Mouse (Mus musculus) MEL (cell line): Measurements from ENCODE around the gene Tas2r119. TPM values are rescaled to one million over a fixed set of nuclear protein-coding genes. Genes with fewer than 3 reads are reported as not detected.

ENCODE experiments used
- DNase-seq: peaks from one replicate; pipeline ENCODE4 v3.0.0; 2011; ENCODE audit warnings: low read depth, low spot score
- H3K27ac ChIP-seq: 2 replicates; pipeline ENCODE4 v1.5.1; 2012; ENCODE audit warnings: low read depth, mild to moderate bottlenecking, control low read depth, low read length, moderate library complexity; ENCODE audit not compliant: control insufficient read depth
- H3K27me3 ChIP-seq, 2 experiments: fragments of 150-350 bp in 1 of 2; sonication (generic) in 1 of 2; 2 replicates each; pipeline ENCODE4 v1.6.1; 2012; ENCODE audit warnings: low read length in 2 of 2, mild to moderate bottlenecking in 2 of 2, improper control_type of control experiment in 1 of 2, moderate library complexity in 1 of 2; ENCODE audit not compliant: insufficient read depth in 2 of 2, control insufficient read depth in 1 of 2
- H3K36me3 ChIP-seq, 2 experiments: 2 replicates each; pipeline ENCODE4 v1.6.1; 2012 to 2014; ENCODE audit warnings: low read length in 2 of 2, improper control_type of control experiment in 1 of 2, inconsistent platforms in 1 of 2, mild to moderate bottlenecking in 1 of 2; ENCODE audit not compliant: insufficient read depth in 2 of 2, control insufficient read depth in 1 of 2
- H3K4me1 ChIP-seq, 2 experiments: fragments of 150-350 bp in 1 of 2; sonication (generic) in 1 of 2; 2 replicates each; pipeline ENCODE4 v1.6.1; 2012; ENCODE audit warnings: low read length in 2 of 2, improper control_type of control experiment in 1 of 2, mild to moderate bottlenecking in 1 of 2; ENCODE audit not compliant: insufficient read depth in 2 of 2, control insufficient read depth in 1 of 2
- H3K4me3 ChIP-seq, 2 experiments: fragments of 150-350 bp in 1 of 2; sonication (generic) in 1 of 2; 2 replicates each; pipeline ENCODE4 v1.5.1; 2012; ENCODE audit warnings: low read depth in 2 of 2, low read length in 2 of 2, mild to moderate bottlenecking in 2 of 2, moderate library complexity in 2 of 2, control low read depth in 1 of 2, improper control_type of control experiment in 1 of 2; ENCODE audit not compliant: control insufficient read depth in 1 of 2, insufficient read depth in 1 of 2
- H3K79me2 ChIP-seq: 2 replicates; pipeline ENCODE4 v1.6.1; 2012; ENCODE audit warnings: mild to moderate bottlenecking, low read length, moderate library complexity; ENCODE audit not compliant: control insufficient read depth, poor library complexity, insufficient read depth
- H3K9ac ChIP-seq: 2 replicates; pipeline ENCODE4 v1.6.1; 2012; ENCODE audit warnings: low read depth, mild to moderate bottlenecking, control low read depth, low read length, moderate library complexity; ENCODE audit not compliant: control insufficient read depth, poor library complexity, severe bottlenecking
- H3K9me3 ChIP-seq: fragments of 150-350 bp; sonication (generic); replicated peaks from 2 replicates; pipeline ENCODE4 v1.6.1; 2012; ENCODE audit warnings: mild to moderate bottlenecking, low read length, improper control_type of control experiment, moderate library complexity; ENCODE audit not compliant: insufficient read depth
- CHD2 ChIP-seq: IDR thresholded peaks from 2 replicates; pipeline ENCODE4 v1.6.1; 2011; ENCODE audit warnings: low read length, improper control_type of control experiment
- EP300 ChIP-seq, 2 experiments: IDR thresholded peaks; 2 replicates each; pipeline ENCODE4 v1.6.1; 2011; ENCODE audit warnings: improper control_type of control experiment in 2 of 2, low read length in 2 of 2, low read depth in 1 of 2, mild to moderate bottlenecking in 1 of 2
- GABPA ChIP-seq: IDR thresholded peaks from 2 replicates; pipeline ENCODE4 v1.6.1; 2012; ENCODE audit warnings: low read depth, mild to moderate bottlenecking, inconsistent platforms, low read length, improper control_type of control experiment, moderate library complexity
- GATA1 ChIP-seq: IDR thresholded peaks from 2 replicates; pipeline ENCODE4 v1.6.1; 2011; ENCODE audit warnings: low read depth, low read length, improper control_type of control experiment
- HCFC1 ChIP-seq: IDR thresholded peaks from 2 replicates; pipeline ENCODE4 v1.6.1; 2012; ENCODE audit warnings: low read depth, mild to moderate bottlenecking, inconsistent platforms, low read length, improper control_type of control experiment, moderate library complexity
- KAT2A ChIP-seq: conservative IDR thresholded peaks from 2 replicates; pipeline ENCODE4 v1.6.1; 2012; ENCODE audit warnings: low read depth, low read length, improper control_type of control experiment, inconsistent platforms
- MAFK ChIP-seq: IDR thresholded peaks from 2 replicates; pipeline ENCODE4 v1.6.1; 2011; ENCODE audit warnings: low read depth, mild to moderate bottlenecking, low read length, improper control_type of control experiment, borderline replicate concordance
- MAZ ChIP-seq: IDR thresholded peaks from 2 replicates; pipeline ENCODE4 v1.6.1; 2012; ENCODE audit warnings: low read depth, mild to moderate bottlenecking, inconsistent platforms, low read length, improper control_type of control experiment
- MEF2A ChIP-seq: IDR thresholded peaks from 2 replicates; pipeline ENCODE4 v1.6.1; 2014; ENCODE audit warnings: low read depth, mild to moderate bottlenecking, inconsistent platforms, low read length, improper control_type of control experiment; ENCODE audit not compliant: poor library complexity, insufficient replicate concordance, severe bottlenecking; ENCODE audit errors: extremely low read depth
- MYB ChIP-seq: IDR thresholded peaks from 2 replicates; pipeline ENCODE4 v1.6.1; 2011; ENCODE audit warnings: mild to moderate bottlenecking, low read depth, low read length, improper control_type of control experiment
- MYC ChIP-seq: IDR thresholded peaks from 2 replicates; pipeline ENCODE4 v1.6.1; 2011; ENCODE audit warnings: low read depth, mild to moderate bottlenecking, low read length, improper control_type of control experiment, moderate library complexity
- NELFE ChIP-seq: IDR thresholded peaks from 2 replicates; pipeline ENCODE4 v1.6.1; 2011; ENCODE audit warnings: low read depth, low read length, improper control_type of control experiment
- NRF1 ChIP-seq: IDR thresholded peaks from 2 replicates; pipeline ENCODE4 v1.6.1; 2014; ENCODE audit warnings: low read depth, mild to moderate bottlenecking, inconsistent platforms, low read length, improper control_type of control experiment, moderate library complexity; ENCODE audit not compliant: poor library complexity, insufficient read depth, severe bottlenecking
- POLR2AphosphoS2 ChIP-seq: IDR thresholded peaks from 2 replicates; pipeline ENCODE4 v1.6.1; 2011; ENCODE audit warnings: low read length, improper control_type of control experiment
- POLR2AphosphoS5 ChIP-seq: IDR thresholded peaks from 2 replicates; pipeline ENCODE4 v1.6.1; 2012; ENCODE audit warnings: low read depth, borderline replicate concordance, mild to moderate bottlenecking, inconsistent platforms, low read length, moderate library complexity, mixed read lengths
- RAD21 ChIP-seq: IDR thresholded peaks from 2 replicates; pipeline ENCODE4 v1.6.1; 2011; ENCODE audit warnings: mild to moderate bottlenecking, low read depth, low read length, improper control_type of control experiment
- RCOR1 ChIP-seq: IDR thresholded peaks from 2 replicates; pipeline ENCODE4 v1.6.1; 2012; ENCODE audit warnings: low read depth, mild to moderate bottlenecking, inconsistent platforms, low read length, improper control_type of control experiment
- SIN3A ChIP-seq: IDR thresholded peaks from 2 replicates; pipeline ENCODE4 v1.6.1; 2012; ENCODE audit warnings: low read length, improper control_type of control experiment, inconsistent platforms
- SMC3 ChIP-seq: IDR thresholded peaks from 2 replicates; pipeline ENCODE4 v1.6.1; 2011; ENCODE audit warnings: low read depth, low read length, improper control_type of control experiment
- TBP ChIP-seq: IDR thresholded peaks from 2 replicates; pipeline ENCODE4 v1.8.0; 2011; ENCODE audit warnings: low read depth, low read length, improper control_type of control experiment
- UBTF ChIP-seq: IDR thresholded peaks from 2 replicates; pipeline ENCODE4 v1.6.1; 2012; ENCODE audit warnings: low read depth, mild to moderate bottlenecking, inconsistent platforms, low read length, improper control_type of control experiment, moderate library complexity, borderline replicate concordance; ENCODE audit not compliant: insufficient read depth
- USF1 ChIP-seq: IDR thresholded peaks from 2 replicates; pipeline ENCODE4 v1.6.1; 2014; ENCODE audit warnings: low read depth, mild to moderate bottlenecking, inconsistent platforms, low read length, improper control_type of control experiment, moderate library complexity
- USF2 ChIP-seq, 2 experiments: IDR thresholded peaks; 2 replicates each; pipeline ENCODE4 v1.6.1; 2011 to 2012; ENCODE audit warnings: improper control_type of control experiment in 2 of 2, low read length in 2 of 2, borderline replicate concordance in 1 of 2, inconsistent platforms in 1 of 2, low read depth in 1 of 2, mild to moderate bottlenecking in 1 of 2; ENCODE audit not compliant: insufficient read depth in 1 of 2
- ZC3H11A ChIP-seq: IDR thresholded peaks from 2 replicates; pipeline ENCODE4 v1.6.1; 2012; ENCODE audit warnings: low read depth, mild to moderate bottlenecking, inconsistent platforms, low read length, improper control_type of control experiment
- ZKSCAN1 ChIP-seq: IDR thresholded peaks from 2 replicates; pipeline ENCODE4 v1.6.1; 2012; ENCODE audit warnings: low read depth, mild to moderate bottlenecking, inconsistent platforms, low read length, improper control_type of control experiment, moderate library complexity
- ZMIZ1 ChIP-seq: IDR thresholded peaks from 2 replicates; pipeline ENCODE4 v1.6.1; 2012; ENCODE audit warnings: low read depth, mild to moderate bottlenecking, inconsistent platforms, low read length, improper control_type of control experiment, moderate library complexity
- ZNF384 ChIP-seq: IDR thresholded peaks from 2 replicates; pipeline ENCODE4 v1.6.1; 2012; ENCODE audit warnings: low read depth, mild to moderate bottlenecking, inconsistent platforms, low read length, improper control_type of control experiment
- polyA plus RNA-seq, 2 experiments: library from polyadenylated mRNA; stranded (reverse) in 1 of 2; unstranded in 1 of 2; fragments of >175 nt in 1 of 2; fragments of >200 nt in 1 of 2; gene quantifications; 2 replicates each; pipeline versions ENCODE4 v1.2.1 to v1.2.4; 2012; ENCODE audit warnings: low replicate concordance in 2 of 2, low read depth in 1 of 2; ENCODE audit not compliant: insufficient read length in 2 of 2, insufficient read depth in 1 of 2, missing spikeins in 1 of 2
- total RNA-seq: library from RNA; depleted of rRNA; stranded (reverse); fragments of 300-350 nt; gene quantifications from 2 replicates; pipeline ENCODE4 v1.2.3, GENCODE M21; 2012

Gene Tas2r119
- total and polyA plus RNA-seq, 3 experiments, result not detected

GRCm38 (mm10) chr15:32180010-32180725 is 3.1 kb downstream of the Tas2r119 start:
- TF ChIP-seq HCFC1 (no peak), CHD2 (no peak), POLR2AphosphoS2 (no peak), EP300 (IDR thresholded peaks at IDR 0.05; ENCODE audit: low read depth in 1 of 2, low read length in 2 of 2) (no peak), KAT2A (no peak), USF2 (IDR thresholded peaks at IDR 0.05; ENCODE audit: borderline replicate concordance in 1 of 2, insufficient read depth in 1 of 2, low read depth in 1 of 2, low read length in 2 of 2) (no peak), MEF2A (no peak), MAFK (no peak), NRF1 (no peak), POLR2AphosphoS5 (no peak), MYB (no peak), SIN3A (no peak), USF1 (no peak), ZNF384 (no peak), ZMIZ1 (no peak), GATA1 (no peak), TBP (no peak)

GRCm38 (mm10) chr15:32182026-32182425 is 4.9 kb downstream of the Tas2r119 start:
- Histone ChIP-seq H3K4me3 (no peak overlapping the region), H3K9me3 (no peaks in the 10 kb centered on the region), H3K27me3 (no peaks in the 10 kb centered on the region; a peak in 1 of 4 replicates), H3K9ac (no peak overlapping the region), H3K4me1 (no peaks in the 10 kb centered on the region), H3K79me2 (no peaks in the 10 kb centered on the region), H3K36me3 (no peaks in the 10 kb centered on the region), H3K27ac (no peak overlapping the region)
- TF ChIP-seq CHD2 (no peak), MAZ (no peak), SMC3 (no peak), NELFE (no peak), RAD21 (no peak), KAT2A (no peak), RCOR1 (no peak), ZC3H11A (no peak), MYB (no peak), GATA1 (no peak), HCFC1 (no peak), MYC (no peak), ZKSCAN1 (no peak), UBTF (no peak), POLR2AphosphoS2 (no peak), GABPA (no peak)
- no peak for DNase-seq

More at GRCm38 (mm10) chr15:32180010-32180725, 3.1 kb downstream of the Tas2r119 start:
- H3K27ac ChIP-seq, result no peak overlapping the region
- H3K79me2 ChIP-seq, result no peaks in the 10 kb centered on the region
- no peaks in the 10 kb centered on the region for H3K9me3 ChIP-seq
- DNase-seq, result no peak
- no peaks in the 10 kb centered on the region for H3K4me1 ChIP-seq
- H3K27me3 ChIP-seq, result no peaks in the 10 kb centered on the region
- no peak overlapping the region for H3K4me3 ChIP-seq
- H3K36me3 ChIP-seq, result no peaks in the 10 kb centered on the region
- H3K9ac ChIP-seq, result no peak overlapping the region
